Mouse (Mus musculus) thymus, postnatal 0 days (tissue): ENCODE results near the gene Spata22. TPM values are rescaled to one million over a fixed set of nuclear protein-coding genes. Genes with fewer than 3 reads are reported as not detected.

Experiments used
- polyA plus RNA-seq: library from polyadenylated mRNA; unstranded; fragments of >200 nt; fragmentation: Nextera tagmentation; extraction: Ambion mirVana; gene quantifications from 2 replicates; pipeline ENCODE4 v1.2.1, GENCODE M21; 2015

The Spata22 gene
- polyA plus RNA-seq, 1 experiment from 2014 or later: not detected

Other genes with a start within 250 kb of the Spata22 start
- gene Itgae, start 239.2 kb upstream of the Spata22 start, polyA plus RNA-seq: 8.0 and 10.5 TPM in 2 replicates
- gene Haspin, start 191.4 kb upstream of the Spata22 start, polyA plus RNA-seq: 19.7 and 22.0 TPM in 2 replicates
- gene P2rx5, start 169.3 kb upstream of the Spata22 start, polyA plus RNA-seq: 0.33 and 0.51 TPM in 2 replicates
- 156 and 166 TPM in 2 replicates for gene Emc6, start 152.7 kb upstream of the Spata22 start, polyA plus RNA-seq
- 116 and 119 TPM in 2 replicates for gene Tax1bp3, start 152.7 kb upstream of the Spata22 start, polyA plus RNA-seq
- gene Ctns, start 130.7 kb upstream of the Spata22 start, polyA plus RNA-seq: 13.2 and 13.9 TPM in 2 replicates
- 2.2 and 2.8 TPM in 2 replicates for gene Shpk, start 130.3 kb upstream of the Spata22 start, polyA plus RNA-seq
- gene Trpv1, start 95.4 kb upstream of the Spata22 start, polyA plus RNA-seq: not detected in 2 replicates
- 0.04 TPM in 2 replicates for gene Trpv3, start 62.4 kb upstream of the Spata22 start, polyA plus RNA-seq
- gene Aspa, start 145 bp upstream of the Spata22 start, polyA plus RNA-seq: 0.62 and 0.96 TPM in 2 replicates
- not detected in 2 replicates for gene Gm49340, start within 50 bp of the Spata22 start, polyA plus RNA-seq
- gene Olfr20, start 21.0 kb downstream of the Spata22 start, polyA plus RNA-seq: not detected in 2 replicates
- gene Olfr376, start 41.5 kb downstream of the Spata22 start, polyA plus RNA-seq: not detected in 2 replicates
- not detected in 2 replicates for gene Olfr1, start 69.9 kb downstream of the Spata22 start, polyA plus RNA-seq
- not detected in 2 replicates for gene Olfr378, start 98.7 kb downstream of the Spata22 start, polyA plus RNA-seq
- gene Olfr380, start 127.8 kb downstream of the Spata22 start, polyA plus RNA-seq: not detected in 2 replicates
- not detected in 2 replicates for gene Olfr381, start 161.9 kb downstream of the Spata22 start, polyA plus RNA-seq
- not detected in 2 replicates for gene Olfr382, start 187.5 kb downstream of the Spata22 start, polyA plus RNA-seq